Mouse (Mus musculus) erythroblast, embryonic 14.5 days (primary cell): ENCODE measurements around the gene Dtnb. TPM values are rescaled to one million over a fixed set of nuclear protein-coding genes. Genes with fewer than 3 reads are reported as not detected.

Experiments
- H3K27me3 ChIP-seq: 2 replicates; pipeline ENCODE4 v1.6.1; 2012; ENCODE audit warnings: inconsistent platforms; ENCODE audit not compliant: control insufficient read depth
- H3K36me3 ChIP-seq: 2 replicates; pipeline ENCODE4 v1.6.1; 2012; ENCODE audit warnings: mild to moderate bottlenecking, inconsistent platforms; ENCODE audit not compliant: control insufficient read depth
- H3K4me1 ChIP-seq: 2 replicates; pipeline ENCODE4 v1.6.1; 2012; ENCODE audit warnings: inconsistent platforms; ENCODE audit not compliant: control insufficient read depth
- H3K4me3 ChIP-seq: replicated peaks from 2 replicates; pipeline ENCODE3; 2012; ENCODE audit warnings: moderate library complexity, mild to moderate bottlenecking, inconsistent platforms
- H3K9me3 ChIP-seq: 2 replicates; pipeline ENCODE4 v1.6.1; 2012; ENCODE audit warnings: low read length, inconsistent platforms, mixed read lengths; ENCODE audit not compliant: control insufficient read depth
- GATA1 ChIP-seq: IDR thresholded peaks from 2 replicates; pipeline ENCODE4 v1.6.1; 2012; ENCODE audit warnings: low read length, inconsistent platforms, mixed read lengths
- TAL1 ChIP-seq: IDR thresholded peaks from 3 replicates; pipeline ENCODE4 v1.6.1; 2012; ENCODE audit warnings: low read length, inconsistent platforms, mixed read lengths
- polyA plus RNA-seq: library from polyadenylated mRNA; stranded (reverse); fragments of >175 nt; gene quantifications from 2 replicates; pipeline ENCODE4 v1.2.3, GENCODE M21; 2012

Dtnb gene
- polyA plus RNA-seq, 1 experiment: 33.4 TPM

GRCm38 (mm10) chr12:3791257-3791656, 219.1 kb downstream of the Dtnb start:
- H3K4me3 ChIP-seq: peak overlapping the region; percentile 38
- H3K27me3 ChIP-seq: peaks cover 22% of the 10 kb centered on the region
- peaks cover 10% of the 10 kb centered on the region for H3K4me1 ChIP-seq
- no peaks in the 10 kb centered on the region for H3K36me3 ChIP-seq
- peaks cover 4% of the 10 kb centered on the region; the same call in 1 of the 2 replicates for H3K9me3 ChIP-seq
- TF ChIP-seq GATA1 (no peak), TAL1 (no peak)

GRCm38 (mm10) chr12:3791732-3792131, 219.6 kb downstream of the Dtnb start:
- Histone ChIP-seq H3K4me1 (peaks cover 10% of the 10 kb centered on the region), H3K9me3 (peaks cover 4% of the 10 kb centered on the region; the same call in 1 of the 2 replicates), H3K36me3 (no peaks in the 10 kb centered on the region), H3K4me3 (peak overlapping the region; percentile 38), H3K27me3 (peaks cover 24% of the 10 kb centered on the region)
- TF ChIP-seq TAL1 (no peak), GATA1 (no peak)

GRCm38 (mm10) chr12:3792248-3792647, 220.1 kb downstream of the Dtnb start:
- H3K27me3 ChIP-seq: peaks cover 24% of the 10 kb centered on the region
- H3K9me3 ChIP-seq: peaks cover 4% of the 10 kb centered on the region; the same call in 1 of the 2 replicates
- H3K4me3 ChIP-seq: no peak overlapping the region
- H3K36me3 ChIP-seq: no peaks in the 10 kb centered on the region
- H3K4me1 ChIP-seq: peaks cover 10% of the 10 kb centered on the region
- no peak for TF ChIP-seq TAL1
- TF ChIP-seq GATA1: no peak

DNA sequence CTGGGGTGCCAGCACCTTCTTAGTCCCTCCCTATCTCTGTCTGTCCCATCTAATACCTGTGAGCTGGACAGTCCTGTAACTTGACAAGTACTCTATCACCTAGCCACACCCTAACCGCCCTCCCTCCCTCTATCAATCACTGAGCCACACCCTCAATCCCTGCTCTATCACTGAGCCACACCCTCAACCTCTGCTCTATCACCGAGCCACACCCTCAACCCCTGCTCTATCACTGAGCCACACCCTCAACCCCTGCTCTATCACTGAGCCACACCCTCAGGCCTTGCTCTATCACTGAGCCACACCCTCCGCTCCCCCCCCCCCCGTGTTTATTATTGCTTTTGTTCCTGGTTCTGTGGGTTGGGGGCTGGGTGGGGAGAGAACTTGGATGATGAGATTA, 223.4 kb downstream of the Dtnb start:
- H3K4me1 ChIP-seq: peaks cover 10% of the 10 kb centered on the region
- H3K36me3 ChIP-seq: no peaks in the 10 kb centered on the region
- H3K4me3 ChIP-seq: no peak overlapping the region
- H3K27me3 ChIP-seq: peaks cover 33% of the 10 kb centered on the region
- H3K9me3 ChIP-seq: peaks cover 4% of the 10 kb centered on the region; the same call in 1 of the 2 replicates
- no peak for TF ChIP-seq GATA1
- TF ChIP-seq TAL1: no peak

GRCm38 (mm10) chr12:3799551-3799950, 227.4 kb downstream of the Dtnb start:
- peaks cover 43% of the 10 kb centered on the region for H3K27me3 ChIP-seq
- no peaks in the 10 kb centered on the region for H3K36me3 ChIP-seq
- H3K4me3 ChIP-seq: no peak overlapping the region
- TF ChIP-seq GATA1 (no peak), TAL1 (no peak)
- no peaks in the 10 kb centered on the region for H3K4me1 ChIP-seq
- H3K9me3 ChIP-seq: peaks cover 4% of the 10 kb centered on the region; the same call in 1 of the 2 replicates

DNA sequence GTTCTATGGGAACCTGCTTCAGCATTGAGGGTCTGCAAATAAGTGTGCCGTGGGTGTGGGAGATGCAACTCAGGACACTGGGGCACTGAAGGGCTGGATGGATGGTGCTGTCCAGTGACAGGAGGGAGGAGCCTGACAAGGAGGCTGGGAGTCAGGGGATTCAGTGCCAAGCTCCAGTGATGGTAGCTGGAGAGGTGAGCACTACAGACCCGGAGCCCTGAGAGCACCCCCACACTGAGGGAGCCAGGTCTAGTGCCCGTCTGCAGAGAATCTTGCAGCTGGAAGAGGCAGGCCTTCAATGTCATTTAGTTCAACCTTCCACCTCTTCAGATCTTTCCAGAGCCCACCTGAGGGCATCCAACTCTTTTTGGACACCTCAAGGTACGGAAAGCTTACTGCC, 233.7 kb downstream of the Dtnb start, which contains the start of gene Dnmt3a:
Gene Dnmt3a, plus strand, starts transcription at position 156 of the 400 bp plus-strand sequence.
- peaks cover 77% of the 10 kb centered on the region for H3K27me3 ChIP-seq
- no peaks in the 10 kb centered on the region for H3K9me3 ChIP-seq
- no peak for TF ChIP-seq TAL1
- TF ChIP-seq GATA1: no peak
- no peaks in the 10 kb centered on the region for H3K36me3 ChIP-seq
- H3K4me3 ChIP-seq: peak within 1 kb of the TSS; percentile 63
- peaks cover 15% of the 10 kb centered on the region for H3K4me1 ChIP-seq

DNA sequence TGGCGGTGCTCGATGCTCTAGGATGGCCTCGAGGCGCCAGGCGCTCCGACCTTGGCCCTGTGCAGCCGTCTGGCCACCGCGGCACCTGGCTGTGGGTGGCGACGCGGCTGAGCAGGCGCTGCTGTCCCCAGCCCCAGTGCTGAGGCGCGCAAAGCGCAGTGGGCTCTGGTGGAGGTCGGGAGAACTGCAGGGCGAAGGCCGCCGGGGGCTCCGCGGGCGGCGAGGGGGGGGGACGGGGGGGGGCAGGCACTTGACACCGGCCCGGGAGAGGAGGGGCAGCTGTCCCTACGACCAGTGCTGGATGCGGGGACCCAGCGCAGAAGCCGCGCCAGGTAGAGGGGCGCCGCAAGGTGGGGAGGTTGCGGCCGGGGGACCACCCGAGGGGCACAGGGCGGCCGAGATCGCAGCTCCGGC, 234.1 kb downstream of the Dtnb start:
- Histone ChIP-seq H3K4me1 (peaks cover 15% of the 10 kb centered on the region), H3K36me3 (no peaks in the 10 kb centered on the region), H3K27me3 (peaks cover 77% of the 10 kb centered on the region), H3K4me3 (peak overlapping the region; percentile 63), H3K9me3 (no peaks in the 10 kb centered on the region)
- TF ChIP-seq GATA1 (no peak), TAL1 (no peak)

GRCm38 (mm10) chr12:3806703-3807547, 234.7 kb downstream of the Dtnb start:
- H3K36me3 ChIP-seq: no peaks in the 10 kb centered on the region
- H3K9me3 ChIP-seq: no peaks in the 10 kb centered on the region
- peaks cover 73% of the 10 kb centered on the region for H3K27me3 ChIP-seq
- H3K4me3 ChIP-seq: peak overlapping the region; percentile 63
- peaks cover 15% of the 10 kb centered on the region for H3K4me1 ChIP-seq
- TF ChIP-seq GATA1: no peak
- no peak for TF ChIP-seq TAL1

- H3K9me3 ChIP-seq: no peaks in the 10 kb centered on the region
- H3K4me1 ChIP-seq: peaks cover 15% of the 10 kb centered on the region
- peak overlapping the region; percentile 63 for H3K4me3 ChIP-seq
- TF ChIP-seq GATA1 (no peak), TAL1 (no peak)
- H3K36me3 ChIP-seq: no peaks in the 10 kb centered on the region
- peaks cover 65% of the 10 kb centered on the region for H3K27me3 ChIP-seq
These were observed 235.6 kb downstream of the Dtnb start for GRCm38 (mm10) chr12:3807548-3808395.
